Mouse (Mus musculus) heart, embryonic 14.5 days (tissue): Measurements from ENCODE around the gene Wfdc1. TPM values are rescaled to one million over a fixed set of nuclear protein-coding genes. Genes with fewer than 3 reads are reported as not detected.

ENCODE experiments used
- ATAC-seq: fragments of 200-750 bp; cut with Nextera tagmentation; 2 replicates; pipeline ENCODE4 v1.8.0; 2017; ENCODE audit warnings: low read depth, moderate TSS enrichment; ENCODE audit not compliant: insufficient number of reproducible peaks, insufficient read depth, low FRiP score
- H3K27ac ChIP-seq, 2 experiments: fragments of 200-500 bp in 1 of 2; fragments of 300-500 bp in 1 of 2; sonication (generic) in 1 of 2; replicated peaks in 1 of 2; 2 replicates each; pipeline ENCODE4 v1.5.1; 2012 to 2014; ENCODE audit warnings: low read depth in 2 of 2, low read length in 2 of 2, control low read depth in 1 of 2, mild to moderate bottlenecking in 1 of 2, mixed read lengths in 1 of 2; ENCODE audit not compliant: control insufficient read depth in 1 of 2, insufficient read depth in 1 of 2
- H3K27me3 ChIP-seq: fragments of 300-500 bp; sonication (generic); 2 replicates; pipeline ENCODE4 v1.6.1; 2014; ENCODE audit warnings: mild to moderate bottlenecking, low read length, control low read depth; ENCODE audit not compliant: control insufficient read depth, insufficient read depth
- H3K36me3 ChIP-seq: fragments of 300-500 bp; sonication (generic); 2 replicates; pipeline ENCODE4 v1.6.1; 2014; ENCODE audit warnings: mild to moderate bottlenecking, control low read depth, low read length, mixed read lengths; ENCODE audit not compliant: control insufficient read depth, insufficient read depth
- H3K4me1 ChIP-seq, 2 experiments: fragments of 200-500 bp in 1 of 2; fragments of 300-500 bp in 1 of 2; sonication (generic) in 1 of 2; 2 replicates each; pipeline ENCODE4 v1.6.1; 2012 to 2014; ENCODE audit warnings: low read length in 2 of 2, control low read depth in 1 of 2, mixed read lengths in 1 of 2; ENCODE audit not compliant: control insufficient read depth in 2 of 2, insufficient read depth in 2 of 2
- H3K4me2 ChIP-seq: fragments of 300-500 bp; sonication (generic); 2 replicates; pipeline ENCODE4 v1.6.1; 2014; ENCODE audit warnings: mild to moderate bottlenecking, low read length
- H3K4me3 ChIP-seq, 2 experiments: fragments of 200-500 bp in 1 of 2; fragments of 300-500 bp in 1 of 2; sonication (generic) in 1 of 2; 2 replicates each; pipeline ENCODE4 v1.5.1; 2012 to 2014; ENCODE audit warnings: low read length in 2 of 2, mild to moderate bottlenecking in 2 of 2, control low read depth in 1 of 2, low read depth in 1 of 2, moderate library complexity in 1 of 2; ENCODE audit not compliant: control insufficient read depth in 1 of 2, insufficient read depth in 1 of 2
- H3K9ac ChIP-seq: fragments of 300-500 bp; sonication (generic); 2 replicates; pipeline ENCODE4 v1.6.1; 2014; ENCODE audit warnings: mild to moderate bottlenecking, low read length
- H3K9me3 ChIP-seq: fragments of 300-500 bp; sonication (generic); 2 replicates; pipeline ENCODE4 v1.6.1; 2016; ENCODE audit warnings: low read length, control low read depth; ENCODE audit not compliant: control insufficient read depth
- WGBS: fragments of 180-500 bp; shearing (Covaris S2); extraction: QIAGEN DNeasy Blood & Tissue Kit; methylation state at CpG from one replicate; pipeline ENCODE4 v1.1.7; 2014; 5-methylcytosine and 5-hydroxymethylcytosine counted together
- polyA plus RNA-seq: library from polyadenylated mRNA; unstranded; fragments of >200 nt; fragmentation: Nextera tagmentation; extraction: Ambion mirVana; gene quantifications from 2 replicates; pipeline ENCODE4 v1.2.1, GENCODE M21; 2014

The Wfdc1 gene
- polyA plus RNA-seq, 1 experiment from 2014 or later, result 6.8 TPM

- Histone ChIP-seq H3K27ac (no peak overlapping the region), H3K9me3 (no peaks in the 10 kb centered on the region), H3K27me3 (0 out of 2 replicates have a peak, but pooled peaks cover 3% of the 10 kb centered on the region), H3K36me3 (no peaks in the 10 kb centered on the region), H3K9ac (no peak overlapping the region), H3K4me3 (no peak overlapping the region), H3K4me2 (no peak overlapping the region), H3K4me1 (no peaks in the 10 kb centered on the region; a peak in 1 of 4 replicates)
- no peak for ATAC-seq
- WGBS, result 83% methylated on average over 4 of the region's 4 CpGs
These were observed 25.8 kb downstream of the Wfdc1 start for GRCm38 (mm10) chr8:119691989-119692388.

- Histone ChIP-seq H3K9ac (no peak overlapping the region), H3K27ac (no peak overlapping the region), H3K4me2 (no peak overlapping the region), H3K27me3 (peaks cover 18% of the 10 kb centered on the region), H3K4me1 (peaks cover 0 to 7% of the 10 kb centered on the region in 2 experiments; a peak in 1 of 4 replicates), H3K9me3 (no peaks in the 10 kb centered on the region), H3K4me3 (no peak overlapping the region), H3K36me3 (no peaks in the 10 kb centered on the region)
- no peak for ATAC-seq
- WGBS, result 53% methylated on average over 7 of the region's 7 CpGs
These were observed 28.5 kb downstream of the Wfdc1 start for GRCm38 (mm10) chr8:119694696-119695095.

- Histone ChIP-seq H3K9me3 (no peaks in the 10 kb centered on the region), H3K4me2 (no peak overlapping the region), H3K36me3 (no peaks in the 10 kb centered on the region), H3K4me3 (no peak overlapping the region), H3K27ac (no peak overlapping the region), H3K4me1 (peaks cover 0 to 9% of the 10 kb centered on the region in 2 experiments; a peak in 1 of 4 replicates), H3K9ac (no peak overlapping the region), H3K27me3 (peaks cover 43% of the 10 kb centered on the region)
- WGBS, result 86% methylated on average over 2 of the region's 2 CpGs
- ATAC-seq, result no peak
These were observed 31.0 kb downstream of the Wfdc1 start for GRCm38 (mm10) chr8:119697163-119697562.

GRCm38 (mm10) chr8:119698960-119699359 lies 32.8 kb downstream of the Wfdc1 start:
- H3K4me3 ChIP-seq, result no peak overlapping the region
- H3K27me3 ChIP-seq, result peaks cover 47% of the 10 kb centered on the region
- no peak for ATAC-seq
- H3K9me3 ChIP-seq, result no peaks in the 10 kb centered on the region
- peaks cover 3 to 13% of the 10 kb centered on the region in 2 experiments; a peak in 3 of 4 replicates for H3K4me1 ChIP-seq
- WGBS, result 5% methylated on average over 12 of the region's 12 CpGs
- H3K36me3 ChIP-seq, result no peaks in the 10 kb centered on the region
- H3K27ac ChIP-seq, result no peak overlapping the region
- H3K4me2 ChIP-seq, result peak overlapping the region; percentile 29
- no peak overlapping the region for H3K9ac ChIP-seq

- no peak within 1 kb of the TSS; a peak in 1 of 4 replicates for H3K4me3 ChIP-seq
- peak within 1 kb of the TSS; percentile 29 for H3K4me2 ChIP-seq
- H3K36me3 ChIP-seq, result no peaks in the 10 kb centered on the region
- H3K9me3 ChIP-seq, result no peaks in the 10 kb centered on the region
- H3K27ac ChIP-seq, result no peak within 1 kb of the TSS
- ATAC-seq, result no peak
- no peak within 1 kb of the TSS for H3K9ac ChIP-seq
- H3K27me3 ChIP-seq, result peaks cover 45% of the 10 kb centered on the region
- peaks cover 3 to 13% of the 10 kb centered on the region in 2 experiments; a peak in 3 of 4 replicates for H3K4me1 ChIP-seq
- 5% methylated on average over 26 of the region's 26 CpGs for WGBS
These were observed 33.5 kb downstream of the Wfdc1 start, which contains the start of gene Atp2c2 for GRCm38 (mm10) chr8:119699549-119700134. Atp2c2 (plus strand) TSS chr8:119700009.

GRCm38 (mm10) chr8:119702965-119703364 lies 36.8 kb downstream of the Wfdc1 start:
- ATAC-seq, result no peak
- Histone ChIP-seq H3K27ac (no peak overlapping the region), H3K4me1 (peaks cover 3 to 13% of the 10 kb centered on the region in 2 experiments; a peak in 3 of 4 replicates), H3K9me3 (no peaks in the 10 kb centered on the region), H3K27me3 (peaks cover 44% of the 10 kb centered on the region), H3K36me3 (no peaks in the 10 kb centered on the region), H3K4me3 (no peak overlapping the region), H3K9ac (no peak overlapping the region), H3K4me2 (no peak overlapping the region)
- WGBS, result 29% methylated on average over 7 of the region's 7 CpGs

- ATAC-seq, result no peak
- H3K9me3 ChIP-seq, result no peaks in the 10 kb centered on the region
- peaks cover 4% of the 10 kb centered on the region; the same call in 1 of the 2 replicates for H3K27me3 ChIP-seq
- H3K4me3 ChIP-seq, result no peak overlapping the region
- 89% methylated on average over 9 of the region's 9 CpGs for WGBS
- H3K36me3 ChIP-seq, result no peaks in the 10 kb centered on the region
- no peak overlapping the region for H3K27ac ChIP-seq
- no peak overlapping the region for H3K9ac ChIP-seq
- no peak overlapping the region for H3K4me2 ChIP-seq
- peaks cover 3 to 4% of the 10 kb centered on the region in 2 experiments; a peak in 3 of 4 replicates for H3K4me1 ChIP-seq
These were observed 41.0 kb downstream of the Wfdc1 start for GRCm38 (mm10) chr8:119707146-119707545.

GRCm38 (mm10) chr8:119708471-119708870 lies 42.3 kb downstream of the Wfdc1 start:
- Histone ChIP-seq H3K4me3 (no peak overlapping the region), H3K4me2 (no peak overlapping the region), H3K4me1 (no peaks in the 10 kb centered on the region), H3K27me3 (no peaks in the 10 kb centered on the region), H3K9ac (no peak overlapping the region), H3K9me3 (no peaks in the 10 kb centered on the region), H3K27ac (no peak overlapping the region), H3K36me3 (no peaks in the 10 kb centered on the region)
- 83% methylated on average over 8 of the region's 8 CpGs for WGBS
- ATAC-seq, result no peak
